Mouse (Mus musculus) lung, postnatal 0 days (tissue): ENCODE data around the gene Ssh1. TPM values are rescaled to one million over a fixed set of nuclear protein-coding genes. Genes with fewer than 3 reads are reported as not detected.

Experiments
- ATAC-seq: fragments of 200-750 bp; cut with Nextera tagmentation; 2 replicates; pipeline ENCODE4 v1.8.0; 2017; ENCODE audit warnings: moderate library complexity
- DNase-seq: peaks from one replicate; pipeline ENCODE4 v3.0.0-alpha.2; 2016; ENCODE audit warnings: low spot score
- H3K27ac ChIP-seq: fragments of 300-500 bp; sonication (generic); 2 replicates; pipeline ENCODE4 v1.5.1; 2014; ENCODE audit warnings: antibody characterized with exemption, mild to moderate bottlenecking, low read length, mixed read lengths
- H3K27me3 ChIP-seq: fragments of 300-500 bp; sonication (generic); replicated peaks from 2 replicates; pipeline ENCODE4 v1.6.1; 2014; ENCODE audit warnings: low read length, mixed read lengths; ENCODE audit not compliant: insufficient read depth
- H3K36me3 ChIP-seq: fragments of 300-500 bp; sonication (generic); 2 replicates; pipeline ENCODE4 v1.6.1; 2014; ENCODE audit warnings: low read length, mixed read lengths; ENCODE audit not compliant: insufficient read depth
- H3K4me1 ChIP-seq: fragments of 300-500 bp; sonication (generic); 2 replicates; pipeline ENCODE4 v1.6.1; 2014; ENCODE audit warnings: antibody characterized with exemption, low read depth, low read length, mixed read lengths; ENCODE audit not compliant: insufficient read depth
- H3K4me2 ChIP-seq: fragments of 300-500 bp; sonication (generic); replicated peaks from 2 replicates; pipeline ENCODE4 v1.6.1; 2014; ENCODE audit warnings: low read depth, mild to moderate bottlenecking, low read length, moderate library complexity, mixed read lengths
- H3K4me3 ChIP-seq: fragments of 300-500 bp; sonication (generic); 2 replicates; pipeline ENCODE4 v1.5.1; 2014; ENCODE audit warnings: low read depth, low read length
- H3K9ac ChIP-seq: fragments of 300-500 bp; sonication (generic); replicated peaks from 2 replicates; pipeline ENCODE4 v1.6.1; 2014; ENCODE audit warnings: low read depth, mild to moderate bottlenecking
- H3K9me3 ChIP-seq: fragments of 300-500 bp; sonication (generic); 2 replicates; pipeline ENCODE4 v1.6.1; 2016; ENCODE audit warnings: low read length, mixed read lengths
- CTCF ChIP-seq: IDR thresholded peaks from 2 replicates; pipeline ENCODE4 v1.5.1; 2016; ENCODE audit warnings: antibody characterized with exemption, mild to moderate bottlenecking
- EP300 ChIP-seq: IDR thresholded peaks from 2 replicates; pipeline ENCODE4 v1.6.1; 2016; ENCODE audit warnings: antibody characterized with exemption, mild to moderate bottlenecking, control low read depth
- WGBS: fragments of 180-500 bp; shearing (Covaris S2); extraction: QIAGEN DNeasy Blood & Tissue Kit; methylation state at CpG from one replicate; pipeline ENCODE4 v1.1.7; 2014; 5-methylcytosine and 5-hydroxymethylcytosine counted together
- polyA plus RNA-seq: library from polyadenylated mRNA; unstranded; fragments of >200 nt; fragmentation: Nextera tagmentation; extraction: Ambion mirVana; gene quantifications from 2 replicates; pipeline ENCODE4 v1.2.1, GENCODE M21; 2015

The Ssh1 gene
- polyA plus RNA-seq, 1 experiment from 2014 or later: 13.2 TPM

GRCm38 (mm10) chr5:113989437-113990024, 4.2 kb downstream of the Ssh1 start:
- H3K4me1 ChIP-seq: peaks cover 25% of the 10 kb centered on the region
- peak; percentile 78 for DNase-seq
- H3K9me3 ChIP-seq: no peaks in the 10 kb centered on the region
- H3K4me3 ChIP-seq: no peak overlapping the region
- WGBS: 64% methylated on average over 20 of the region's 20 CpGs
- no peaks in the 10 kb centered on the region for H3K36me3 ChIP-seq
- ATAC-seq: peak; percentile 11; the same call in 1 of the 2 replicates
- H3K9ac ChIP-seq: no peak overlapping the region
- no peak overlapping the region for H3K27ac ChIP-seq
- no peaks in the 10 kb centered on the region for H3K27me3 ChIP-seq
- TF ChIP-seq EP300 (peak; percentile 53), CTCF (no peak)
- no peak overlapping the region for H3K4me2 ChIP-seq

- no peak overlapping the region for H3K9ac ChIP-seq
- ATAC-seq (peak; percentile 59), DNase-seq (no peak)
- peak overlapping the region; percentile 51 for H3K27ac ChIP-seq
- peaks cover 10% of the 10 kb centered on the region for H3K4me1 ChIP-seq
- H3K9me3 ChIP-seq: no peaks in the 10 kb centered on the region
- no peak overlapping the region for H3K4me3 ChIP-seq
- no peak overlapping the region for H3K4me2 ChIP-seq
- no peaks in the 10 kb centered on the region for H3K27me3 ChIP-seq
- peak; percentile 24; the same call in 1 of the 2 replicates for TF ChIP-seq CTCF
- no peak for TF ChIP-seq EP300
- WGBS: 32% methylated on average over 9 of the region's 9 CpGs
- no peaks in the 10 kb centered on the region for H3K36me3 ChIP-seq
Observed at GRCm38 (mm10) chr5:113986182-113986961, 7.3 kb downstream of the Ssh1 start.

- Histone ChIP-seq H3K9ac (no peak overlapping the region), H3K4me3 (no peak overlapping the region), H3K4me2 (no peak overlapping the region), H3K27ac (no peak overlapping the region), H3K9me3 (no peaks in the 10 kb centered on the region), H3K4me1 (peaks cover 10% of the 10 kb centered on the region), H3K36me3 (no peaks in the 10 kb centered on the region), H3K27me3 (no peaks in the 10 kb centered on the region)
- WGBS: 62% methylated on average over 2 of the region's 2 CpGs
- no peak for DNase-seq
- TF ChIP-seq CTCF: no peak
- no peak for TF ChIP-seq EP300
- ATAC-seq: no peak
Observed at GRCm38 (mm10) chr5:113985737-113986136, 8.0 kb downstream of the Ssh1 start.

DNA sequence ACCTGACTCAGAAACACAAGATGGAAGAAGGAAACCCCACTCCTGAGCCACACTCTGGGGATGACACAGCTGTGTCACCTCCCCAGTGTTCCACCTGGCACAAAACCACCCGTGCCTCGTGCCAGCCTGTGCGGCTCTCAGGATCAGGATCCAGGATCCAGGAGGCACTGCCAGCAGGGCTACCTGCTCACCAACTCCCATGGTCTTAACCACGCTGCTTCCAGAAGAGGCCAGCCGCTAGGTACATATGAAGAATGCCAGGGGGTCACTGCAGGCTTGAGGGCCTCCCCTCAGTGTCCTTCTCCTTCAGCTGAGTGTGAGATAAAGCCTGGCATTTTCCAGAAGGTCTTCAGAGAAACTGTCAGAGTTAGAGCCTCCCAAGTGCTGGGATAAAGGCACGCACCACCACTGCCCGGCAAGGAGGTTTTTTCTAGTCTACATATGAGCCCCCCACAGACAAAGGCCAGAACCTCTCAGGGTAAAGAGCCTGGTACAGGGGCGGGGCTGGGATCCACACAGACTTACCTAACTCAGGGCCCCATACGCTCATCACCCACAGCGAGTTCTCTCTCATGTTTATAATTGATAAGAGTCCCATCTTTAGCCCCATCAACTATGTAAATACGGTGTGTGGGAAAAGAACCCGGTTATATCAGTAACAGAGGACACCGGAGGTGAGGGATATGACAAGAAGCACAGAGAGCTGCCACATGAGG, 9.5 kb downstream of the Ssh1 start:
- DNase-seq (no peak), ATAC-seq (no peak)
- H3K4me2 ChIP-seq: no peak overlapping the region
- H3K9me3 ChIP-seq: no peaks in the 10 kb centered on the region
- no peak overlapping the region for H3K4me3 ChIP-seq
- 61% methylated on average over 13 of the region's 13 CpGs for WGBS
- no peak overlapping the region for H3K9ac ChIP-seq
- TF ChIP-seq EP300 (no peak), CTCF (no peak)
- H3K27me3 ChIP-seq: no peaks in the 10 kb centered on the region
- H3K27ac ChIP-seq: no peak overlapping the region
- H3K36me3 ChIP-seq: no peaks in the 10 kb centered on the region
- H3K4me1 ChIP-seq: peaks cover 10% of the 10 kb centered on the region

- no peak overlapping the region for H3K9ac ChIP-seq
- peaks cover 10% of the 10 kb centered on the region for H3K4me1 ChIP-seq
- DNase-seq (no peak), ATAC-seq (no peak)
- no peak overlapping the region for H3K4me2 ChIP-seq
- no peaks in the 10 kb centered on the region for H3K36me3 ChIP-seq
- no peaks in the 10 kb centered on the region for H3K9me3 ChIP-seq
- 0 out of 2 replicates have a peak overlapping the region, but pooled peaks have one; percentile 14 for H3K27ac ChIP-seq
- 60% methylated on average over 6 of the region's 6 CpGs for whole genome bisulfite sequencing
- no peaks in the 10 kb centered on the region for H3K27me3 ChIP-seq
- H3K4me3 ChIP-seq: no peak overlapping the region
- TF ChIP-seq EP300: no peak
- TF ChIP-seq CTCF: no peak
Observed at GRCm38 (mm10) chr5:113983541-113983940, 10.2 kb downstream of the Ssh1 start.

DNA sequence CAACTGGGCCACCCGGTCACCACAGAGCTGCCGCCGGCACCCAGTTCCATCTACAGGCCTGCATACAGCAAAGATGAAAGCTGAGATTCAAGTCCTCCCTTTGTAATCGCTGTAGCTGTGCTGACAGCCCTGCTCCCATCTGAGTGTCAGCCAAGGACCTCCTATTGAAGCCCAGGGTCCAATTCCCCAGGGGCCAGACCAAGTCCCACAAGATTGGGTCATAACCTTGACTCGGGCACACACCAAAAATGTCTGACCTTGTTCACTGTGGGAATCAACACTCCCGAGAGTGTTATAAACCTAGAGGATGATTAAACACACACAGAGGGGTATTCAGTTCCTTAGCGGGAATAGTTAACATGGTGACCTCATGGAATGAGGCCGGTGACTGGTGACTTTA, 11.9 kb downstream of the Ssh1 start:
- DNase-seq (no peak), ATAC-seq (no peak)
- peaks cover 20% of the 10 kb centered on the region for H3K4me1 ChIP-seq
- H3K4me2 ChIP-seq: no peak overlapping the region
- no peak overlapping the region for H3K4me3 ChIP-seq
- no peak overlapping the region for H3K9ac ChIP-seq
- TF ChIP-seq CTCF: no peak
- H3K27me3 ChIP-seq: no peaks in the 10 kb centered on the region
- WGBS: 75% methylated on average over 8 of the region's 8 CpGs
- no peaks in the 10 kb centered on the region for H3K9me3 ChIP-seq
- H3K27ac ChIP-seq: no peak overlapping the region
- H3K36me3 ChIP-seq: no peaks in the 10 kb centered on the region
